Mouse (Mus musculus): ENCODE measurements around the gene Obscn.

The Obscn gene

GRCm38 (mm10) chr11:59058025-59058424 is 78.2 kb downstream of the Obscn start:
- no peak for DNase-seq (ENCODE audit: low read depth, low spot score)

GRCm38 (mm10) chr11:59051031-59051430 is 85.2 kb downstream of the Obscn start:
- DNase-seq (ENCODE audit: low read depth, low spot score) = no peak

- no peak for DNase-seq (ENCODE audit: low read depth, low spot score)
These were observed 91.4 kb downstream of the Obscn start for GRCm38 (mm10) chr11:59044703-59045330.

GRCm38 (mm10) chr11:59029003-59029402 is 107.2 kb downstream of the Obscn start:
- no peak for DNase-seq (ENCODE audit: low read depth, low spot score)

- DNase-seq (ENCODE audit: low read depth, low spot score) = no peak
These were observed 109.8 kb downstream of the Obscn start for GRCm38 (mm10) chr11:59026411-59026810.

- no peak for DNase-seq (ENCODE audit: low read depth, low spot score)
These were observed 121.2 kb downstream of the Obscn start for GRCm38 (mm10) chr11:59015052-59015451.

GRCm38 (mm10) chr11:59002327-59003079 is 133.7 kb downstream of the Obscn start:
- no peak for DNase-seq (ENCODE audit: low read depth, low spot score)

- DNase-seq (ENCODE audit: low read depth, low spot score) = no peak
These were observed 135.6 kb downstream of the Obscn start for GRCm38 (mm10) chr11:59000635-59001034.

GRCm38 (mm10) chr11:58999830-59000229 is 136.4 kb downstream of the Obscn start:
- DNase-seq (ENCODE audit: low read depth, low spot score) = no peak

- DNase-seq (ENCODE audit: low read depth, low spot score) = no peak
These were observed 137.0 kb downstream of the Obscn start for GRCm38 (mm10) chr11:58999158-58999557.

- no peak for DNase-seq (ENCODE audit: low read depth, low spot score)
These were observed 138.7 kb downstream of the Obscn start for GRCm38 (mm10) chr11:58997541-58997940.

- DNase-seq (ENCODE audit: low read depth, low spot score) = no peak
These were observed 140.3 kb downstream of the Obscn start for GRCm38 (mm10) chr11:58995807-58996370.

- DNase-seq (ENCODE audit: low read depth, low spot score) = no peak
These were observed 141.0 kb downstream of the Obscn start for GRCm38 (mm10) chr11:58995061-58995806.

GRCm38 (mm10) chr11:58994337-58994826 is 141.8 kb downstream of the Obscn start:
- no peak for DNase-seq (ENCODE audit: low read depth, low spot score)

GRCm38 (mm10) chr11:58993091-58993670 is 143.0 kb downstream of the Obscn start:
- no peak for DNase-seq (ENCODE audit: low read depth, low spot score)

- no peak for DNase-seq (ENCODE audit: low read depth, low spot score)
These were observed 144.3 kb downstream of the Obscn start for GRCm38 (mm10) chr11:58991911-58992310.

- DNase-seq (ENCODE audit: low read depth, low spot score) = no peak
These were observed 145.4 kb downstream of the Obscn start for GRCm38 (mm10) chr11:58990794-58991193.

GRCm38 (mm10) chr11:58990141-58990540 is 146.1 kb downstream of the Obscn start:
- no peak for DNase-seq (ENCODE audit: low read depth, low spot score)

GRCm38 (mm10) chr11:58989166-58989565 is 147.0 kb downstream of the Obscn start:
- DNase-seq (ENCODE audit: low read depth, low spot score) = no peak

- no peak for DNase-seq (ENCODE audit: low read depth, low spot score)
These were observed 150.8 kb downstream of the Obscn start for GRCm38 (mm10) chr11:58985299-58985917.

GRCm38 (mm10) chr11:58984657-58985056 is 151.5 kb downstream of the Obscn start:
- DNase-seq (ENCODE audit: low read depth, low spot score) = no peak

Measured in retina, adult 2 months (tissue).